Mouse (Mus musculus) retina, postnatal 7 days (tissue): Measurements from ENCODE around the gene Gm20458.

Source experiments
- DNase-seq: peaks from one replicate; pipeline ENCODE4 v3.0.0-alpha.2; 2012; ENCODE audit warnings: low read depth, low spot score

The Gm20458 gene

GRCm38 (mm10) chr2:164453047-164453757, 7.6 kb upstream of the Gm20458 start:
- DNase-seq: no peak

- DNase-seq: no peak
Measured at GRCm38 (mm10) chr2:164453887-164454500, 6.8 kb upstream of the Gm20458 start.

DNA sequence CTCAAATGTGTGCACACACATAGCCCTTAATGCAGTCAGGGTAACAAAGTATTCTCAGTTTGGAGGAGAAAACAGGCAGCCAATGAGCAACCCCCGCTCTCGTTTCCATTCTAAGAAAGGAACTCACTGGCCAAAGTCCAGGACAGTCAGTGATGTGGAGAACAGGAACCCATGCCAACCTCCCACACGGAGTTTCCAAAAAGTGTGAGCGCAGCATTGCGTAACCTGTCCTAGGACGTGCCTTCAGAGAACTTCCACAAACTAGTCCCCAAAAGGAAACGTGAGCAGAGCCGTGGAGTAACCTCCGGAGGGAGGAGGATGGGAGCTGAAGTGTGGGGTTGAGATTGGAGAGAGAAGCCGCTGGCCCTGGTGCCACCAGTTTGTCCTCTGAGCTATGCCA, 5.9 kb upstream of the Gm20458 start:
- no peak for DNase-seq

DNA sequence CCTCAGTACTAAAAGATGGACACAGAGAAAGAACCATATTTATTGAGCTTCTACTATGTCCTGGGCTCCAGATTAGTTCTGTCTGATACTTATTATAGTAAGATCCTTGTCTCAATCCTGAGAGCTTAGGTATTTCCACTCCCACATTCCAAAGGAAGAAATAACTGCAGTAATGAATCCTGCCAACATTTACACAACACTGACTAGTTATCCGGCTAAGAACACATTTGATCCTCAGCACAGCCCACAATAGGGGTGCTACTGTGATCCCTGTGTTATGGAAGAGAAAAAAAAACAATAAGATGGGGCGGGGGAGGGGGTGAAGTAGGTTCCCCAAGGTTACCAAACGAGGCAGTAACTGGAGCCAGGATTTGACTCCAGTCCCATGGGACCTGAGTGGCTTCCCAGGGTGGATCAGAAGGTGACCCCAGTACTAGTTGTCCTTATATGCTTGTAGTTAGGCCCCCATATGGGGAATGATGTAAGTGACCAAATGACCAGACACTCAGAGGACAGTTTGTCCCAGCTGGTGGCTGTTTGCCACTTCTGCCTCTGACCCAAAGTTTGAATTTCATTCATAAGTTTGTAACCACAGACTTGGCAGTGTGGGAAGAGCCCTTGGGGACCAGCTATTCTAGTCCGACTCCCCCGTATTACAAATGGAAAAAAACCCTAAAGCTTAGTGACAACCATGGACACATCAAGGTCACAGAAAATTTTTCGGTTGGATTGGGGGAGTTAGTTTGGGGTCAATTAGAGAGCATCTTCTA, 5.2 kb upstream of the Gm20458 start:
- no peak for DNase-seq

- DNase-seq: no peak
Measured at GRCm38 (mm10) chr2:164456413-164456812, 4.4 kb upstream of the Gm20458 start.

DNA sequence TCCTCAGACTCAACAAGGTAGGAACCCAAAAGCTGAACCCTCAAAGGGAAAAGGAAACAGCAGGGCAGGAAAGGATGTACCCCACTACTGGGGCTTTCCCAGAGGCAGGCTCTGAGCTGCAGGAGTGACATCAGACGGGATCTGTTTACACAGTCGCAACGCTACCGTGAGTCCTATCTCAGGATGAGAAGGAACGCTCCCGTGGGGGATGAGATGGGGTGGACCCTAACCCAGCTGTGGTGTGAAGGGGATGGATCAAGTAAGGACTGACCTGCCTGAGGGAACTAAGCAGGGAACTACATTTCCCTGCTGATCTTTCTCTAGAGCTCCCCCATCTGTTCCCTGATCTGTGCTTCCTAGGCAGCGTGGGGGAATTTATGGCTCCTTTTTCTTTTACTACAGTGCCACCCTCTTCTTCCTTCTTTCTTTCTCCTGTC, 3.9 kb upstream of the Gm20458 start, which contains the start of gene Sys1:
Gene Sys1, plus strand, starts transcription at position 101 of the 437 bp plus-strand sequence.
- DNase-seq: no peak

DNA sequence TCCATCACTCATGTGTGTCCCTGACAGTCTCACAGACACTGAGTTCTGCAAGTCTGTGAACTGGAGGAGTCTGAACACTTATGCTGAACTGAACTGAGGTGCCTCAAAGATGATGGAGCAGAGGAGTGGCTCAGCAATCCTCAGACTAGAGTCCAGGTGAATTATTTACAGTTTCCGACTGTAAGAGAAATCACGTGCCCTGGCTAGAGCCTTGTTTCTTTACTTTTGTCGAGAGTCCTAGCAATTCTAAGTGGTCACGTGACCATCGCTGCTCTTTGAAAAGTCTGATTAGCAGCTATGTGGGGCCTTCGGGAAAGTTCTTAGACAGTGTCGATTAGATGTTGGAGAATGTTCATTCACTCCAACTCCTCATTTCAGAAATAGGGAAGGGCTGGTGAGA, 2.8 kb upstream of the Gm20458 start:
- no peak for DNase-seq

- DNase-seq: no peak
Measured at GRCm38 (mm10) chr2:164458535-164458934, 2.2 kb upstream of the Gm20458 start.

DNA sequence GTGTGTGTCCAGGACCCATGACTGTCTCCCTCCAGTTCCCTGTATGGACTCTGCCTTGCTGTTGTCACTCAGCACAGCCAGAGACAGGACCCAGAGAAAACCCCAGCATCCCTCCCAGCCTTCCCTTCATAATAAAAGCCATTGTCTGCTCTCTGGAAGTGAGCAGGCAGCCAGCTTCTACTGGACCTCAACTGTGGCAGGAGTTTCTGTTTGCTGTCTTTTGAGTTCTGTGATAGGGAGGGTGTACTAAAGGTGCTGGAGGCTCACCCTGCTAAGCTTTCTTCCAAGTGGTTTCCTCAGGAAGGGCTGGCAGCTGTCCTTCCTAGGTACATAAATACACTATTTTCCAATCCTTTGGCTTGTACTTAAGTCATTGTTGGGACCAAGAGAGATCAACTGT, 4.4 kb downstream of the Gm20458 start:
- no peak for DNase-seq

DNA sequence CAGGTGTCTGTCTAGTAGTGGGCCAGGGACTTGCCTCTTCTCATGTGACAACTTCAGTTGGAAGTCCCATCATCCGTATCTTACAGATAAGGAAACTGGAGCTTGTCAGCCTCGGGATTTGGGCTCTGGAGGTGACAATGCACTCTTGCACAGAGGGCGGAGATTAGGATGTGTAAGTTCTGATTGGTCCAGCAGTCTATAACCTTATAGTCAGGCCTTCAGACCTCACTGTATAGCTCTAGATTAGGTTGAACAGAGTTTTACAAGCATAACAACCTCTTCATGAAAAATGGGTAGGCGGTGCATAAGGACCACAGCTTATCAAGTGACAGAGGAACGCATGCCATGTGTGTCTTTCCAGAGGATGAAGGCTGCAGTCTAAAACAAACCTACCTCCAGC, 6.0 kb downstream of the Gm20458 start:
- no peak for DNase-seq

DNA sequence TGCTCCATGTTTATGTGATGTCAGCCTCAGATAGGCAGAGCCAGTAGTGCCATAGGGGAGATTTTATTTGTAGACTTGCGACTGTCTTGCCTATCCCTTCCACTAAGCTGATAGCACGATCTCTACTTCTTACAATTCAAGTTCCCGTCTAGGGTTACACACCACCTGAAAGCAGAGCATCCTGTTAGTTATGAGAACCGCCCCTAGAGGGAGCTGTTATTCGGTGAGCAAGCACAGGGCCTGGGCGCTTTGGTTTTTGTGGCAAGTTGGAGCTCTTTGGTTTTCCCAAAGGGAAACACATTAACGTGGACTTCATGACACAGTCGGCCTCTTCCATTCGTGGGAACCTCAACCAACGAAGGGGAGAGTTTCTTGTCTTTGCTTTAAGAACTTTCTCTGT, 9.5 kb downstream of the Gm20458 start:
- DNase-seq: peak; percentile 39

DNA sequence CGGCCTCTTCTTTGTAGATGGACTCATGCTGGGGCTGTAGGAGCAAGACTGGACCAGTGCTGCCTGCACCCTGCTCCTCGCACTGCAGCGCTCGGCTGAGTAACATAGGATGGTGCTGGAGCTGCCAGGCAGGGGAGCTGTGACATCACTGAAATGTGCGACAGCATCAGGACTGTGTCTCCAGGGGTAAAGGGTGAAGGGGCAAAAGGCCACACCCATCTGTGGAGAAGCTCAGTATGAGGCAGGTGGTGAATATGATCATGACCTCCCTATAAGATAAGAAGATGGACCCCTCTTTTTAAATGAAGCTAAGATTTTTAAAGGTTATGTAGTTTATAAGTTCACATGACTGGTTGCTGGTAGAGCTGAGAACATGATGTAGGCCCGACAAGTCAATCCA, 12.9 kb downstream of the Gm20458 start, which contains the start of gene Trp53tg5:
Gene Trp53tg5, minus strand, starts transcription at position 101 of the 400 bp plus-strand sequence.
- no peak for DNase-seq

DNA sequence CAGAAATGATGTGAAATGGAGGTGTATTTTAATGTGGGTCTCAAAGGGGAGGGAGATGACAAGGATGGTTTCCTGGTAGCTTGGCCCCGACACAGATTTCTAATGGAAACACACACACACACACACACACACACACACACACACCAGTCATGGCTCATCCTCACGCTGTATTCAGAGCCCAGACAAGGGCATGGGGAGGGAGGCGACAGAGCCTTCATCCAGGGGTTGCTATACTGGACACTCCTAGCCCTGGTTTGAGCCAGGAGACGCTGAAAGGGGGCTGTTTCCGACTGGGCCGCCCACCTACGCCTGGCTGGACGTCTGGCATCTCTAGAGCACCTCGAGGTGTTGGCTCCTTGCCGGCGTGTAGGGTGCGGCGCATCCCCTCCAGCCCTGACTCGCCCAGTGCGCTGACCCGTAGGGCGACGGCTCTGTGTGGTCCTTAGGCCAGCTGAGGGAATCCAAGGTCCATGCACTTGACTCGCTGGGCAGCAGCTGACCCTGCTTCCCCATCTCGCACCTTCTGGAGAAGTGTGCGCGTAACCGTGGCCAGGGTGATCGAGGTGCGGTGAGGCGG, 25.0 kb downstream of the Gm20458 start, which contains the start of gene Dbndd2:
Gene Dbndd2, plus strand, starts transcription at position 426 of the 577 bp plus-strand sequence.
- DNase-seq: peak; percentile 30

DNA sequence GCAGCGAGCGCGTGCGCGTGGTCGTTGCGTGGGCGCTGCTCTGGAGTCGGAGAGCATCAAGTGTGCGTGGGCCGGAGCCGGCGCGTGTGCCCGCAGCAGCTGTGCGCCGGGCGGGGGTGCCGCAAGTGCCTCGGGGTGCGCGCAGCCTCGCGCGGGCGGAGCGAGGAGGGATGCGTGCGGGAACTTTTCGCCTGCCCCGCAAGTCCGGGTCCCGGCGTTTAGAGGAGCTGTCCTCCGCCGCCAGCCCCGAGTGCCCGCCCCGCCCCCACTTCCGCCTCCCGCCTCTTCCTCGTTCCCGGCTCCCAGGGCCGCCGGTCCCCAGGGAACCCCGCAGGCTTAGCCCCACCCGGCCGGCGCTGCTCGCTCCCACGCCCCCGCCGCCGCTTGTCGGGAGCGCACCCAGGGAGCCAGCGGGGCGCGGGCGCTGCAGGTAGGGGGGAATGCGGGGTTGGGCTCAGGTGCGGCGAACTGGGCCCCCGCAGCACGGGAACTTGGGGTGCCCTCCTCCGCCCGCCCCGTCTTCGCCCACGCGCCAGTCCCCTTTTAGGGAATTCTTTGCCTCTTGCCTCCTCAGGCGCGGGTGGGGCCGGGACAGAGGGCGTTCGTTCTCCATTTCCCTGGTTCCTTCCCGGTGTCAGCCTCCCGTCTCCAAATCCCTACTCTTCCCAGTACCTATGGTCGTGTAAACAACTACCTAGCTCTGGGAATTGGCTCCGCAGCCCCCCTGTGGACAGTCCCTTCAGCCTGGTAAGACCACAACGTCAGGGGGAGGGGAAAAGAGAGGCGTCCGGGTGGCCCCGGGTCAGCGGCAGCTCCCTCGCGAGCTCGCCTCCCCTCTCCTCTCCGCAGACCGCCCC, 25.7 kb downstream of the Gm20458 start:
- peak; percentile 34 for DNase-seq

DNA sequence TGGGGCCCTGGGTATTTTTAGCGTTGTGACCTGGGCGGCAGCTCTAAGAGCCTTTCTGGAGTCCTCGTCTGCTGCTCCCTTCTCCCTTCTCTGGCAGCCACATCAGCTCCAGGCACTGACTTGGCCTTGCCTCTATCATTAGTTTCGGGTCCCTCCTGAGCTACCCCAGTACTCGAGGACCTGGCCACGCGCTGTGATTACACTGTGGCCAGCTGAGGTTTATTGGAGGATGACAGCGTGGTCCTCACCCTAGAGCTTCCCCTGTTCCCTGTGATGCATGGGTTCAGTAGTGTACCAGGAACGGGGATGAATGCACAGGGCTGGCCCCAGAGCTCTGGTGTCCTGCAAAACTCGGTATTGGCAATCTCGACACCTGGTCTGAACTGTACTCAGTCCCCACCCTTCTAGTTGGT, 26.4 kb downstream of the Gm20458 start:
- DNase-seq: no peak

DNA sequence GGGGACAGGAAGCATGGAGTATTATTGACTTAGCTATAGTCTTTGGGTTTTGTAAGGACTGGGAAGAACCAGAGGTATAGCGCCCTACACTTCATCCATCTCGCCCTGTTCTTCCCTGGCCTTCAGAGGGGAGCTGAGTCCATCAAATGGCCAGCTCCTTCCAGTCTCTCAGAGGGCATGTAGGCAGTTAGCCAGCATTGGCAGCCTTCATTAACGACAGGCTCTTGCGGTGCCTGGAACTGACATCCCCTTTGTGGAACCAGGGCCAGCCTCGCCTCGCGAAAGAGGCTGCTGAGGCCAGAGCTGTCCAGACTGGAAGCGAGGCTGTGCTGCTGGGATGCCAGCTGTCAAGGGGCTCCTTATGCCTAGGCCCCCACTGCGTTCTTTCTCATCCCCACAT, 27.0 kb downstream of the Gm20458 start:
- no peak for DNase-seq

DNA sequence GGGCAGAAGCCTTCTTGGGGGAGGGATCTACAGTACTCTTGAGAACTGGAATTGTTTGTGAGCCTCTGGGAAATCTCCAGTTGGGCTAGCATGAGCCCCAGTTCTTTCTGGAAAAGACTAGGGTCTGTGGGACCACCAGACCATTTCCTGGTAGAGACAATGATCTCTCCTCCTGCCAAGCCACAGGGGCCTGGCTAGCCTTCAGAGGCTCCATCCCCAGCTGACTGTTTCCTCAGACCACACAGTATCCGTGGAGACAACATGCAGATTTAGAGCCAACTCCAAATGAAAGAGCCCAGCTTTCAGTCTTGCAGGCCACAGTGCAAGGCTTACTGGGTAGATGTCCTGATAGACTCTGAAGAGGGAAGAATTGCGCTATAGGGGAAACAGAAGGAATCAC, 33.4 kb downstream of the Gm20458 start:
- DNase-seq: no peak

DNA sequence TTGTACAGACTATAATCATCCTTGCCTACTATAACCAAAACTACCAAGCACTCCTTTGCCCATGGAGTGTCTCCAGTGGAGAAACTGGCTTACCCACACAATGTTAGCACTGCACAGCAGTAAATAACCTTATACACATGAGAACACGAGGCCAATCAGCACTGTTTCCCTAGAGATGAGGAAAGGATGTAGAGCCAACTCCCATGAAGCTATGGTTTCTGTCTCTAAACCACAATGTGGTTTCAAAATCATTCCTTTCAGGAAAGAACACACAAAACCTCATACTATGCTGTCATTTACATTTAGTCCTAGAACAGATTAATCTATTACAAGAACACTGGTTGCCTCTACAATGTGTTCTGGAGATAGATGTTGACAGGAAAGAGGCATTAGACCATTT, 35.6 kb downstream of the Gm20458 start:
- DNase-seq: no peak

DNA sequence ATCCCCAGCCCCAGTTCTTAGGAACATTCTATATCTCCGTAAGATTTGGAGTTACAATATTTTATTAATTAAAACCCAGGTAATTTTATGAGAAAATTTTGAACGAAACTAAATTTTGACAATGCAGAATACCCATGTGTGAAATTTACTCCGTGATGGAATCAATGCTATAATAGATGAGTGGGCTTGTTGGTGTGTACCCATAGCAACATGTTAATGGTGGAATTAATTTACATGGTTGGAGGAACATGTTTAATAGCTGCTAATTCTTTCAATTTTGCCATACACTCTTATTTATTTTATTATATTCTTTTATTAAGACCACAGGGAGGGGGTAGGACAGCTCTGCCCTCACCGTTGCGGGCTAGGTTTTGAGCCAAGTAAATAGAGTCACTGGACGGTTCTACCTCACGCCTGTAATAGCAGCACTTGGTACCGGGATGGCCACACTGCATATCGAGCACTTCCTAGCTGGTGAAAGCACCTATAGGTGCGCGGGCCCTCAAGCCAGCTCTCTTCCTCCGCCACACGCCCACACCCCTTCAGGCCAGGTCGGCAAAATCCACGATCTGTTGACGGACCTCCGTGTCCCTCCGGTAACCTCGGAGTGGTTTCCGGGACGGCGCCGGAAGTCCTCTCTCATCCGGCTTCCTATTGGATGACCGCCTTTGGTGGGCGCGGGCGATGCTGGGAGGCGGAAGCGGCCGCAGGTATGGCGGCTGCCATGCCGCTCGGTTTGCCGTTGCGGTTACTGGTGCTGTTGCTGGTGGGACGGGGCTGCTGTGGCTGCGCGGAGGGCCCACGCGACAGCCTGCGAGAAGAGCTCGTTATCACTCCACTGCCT, 36.3 kb downstream of the Gm20458 start, which contains the start of gene Pigt:
Gene Pigt, plus strand, starts transcription at position 674 of the 844 bp plus-strand sequence.
- peak; percentile 81 for DNase-seq

- DNase-seq: no peak
Measured at GRCm38 (mm10) chr2:164497691-164498268, 37.0 kb downstream of the Gm20458 start.
